Mouse (Mus musculus): ENCODE results near the gene Ccl22.

Gene Ccl22

DNA sequence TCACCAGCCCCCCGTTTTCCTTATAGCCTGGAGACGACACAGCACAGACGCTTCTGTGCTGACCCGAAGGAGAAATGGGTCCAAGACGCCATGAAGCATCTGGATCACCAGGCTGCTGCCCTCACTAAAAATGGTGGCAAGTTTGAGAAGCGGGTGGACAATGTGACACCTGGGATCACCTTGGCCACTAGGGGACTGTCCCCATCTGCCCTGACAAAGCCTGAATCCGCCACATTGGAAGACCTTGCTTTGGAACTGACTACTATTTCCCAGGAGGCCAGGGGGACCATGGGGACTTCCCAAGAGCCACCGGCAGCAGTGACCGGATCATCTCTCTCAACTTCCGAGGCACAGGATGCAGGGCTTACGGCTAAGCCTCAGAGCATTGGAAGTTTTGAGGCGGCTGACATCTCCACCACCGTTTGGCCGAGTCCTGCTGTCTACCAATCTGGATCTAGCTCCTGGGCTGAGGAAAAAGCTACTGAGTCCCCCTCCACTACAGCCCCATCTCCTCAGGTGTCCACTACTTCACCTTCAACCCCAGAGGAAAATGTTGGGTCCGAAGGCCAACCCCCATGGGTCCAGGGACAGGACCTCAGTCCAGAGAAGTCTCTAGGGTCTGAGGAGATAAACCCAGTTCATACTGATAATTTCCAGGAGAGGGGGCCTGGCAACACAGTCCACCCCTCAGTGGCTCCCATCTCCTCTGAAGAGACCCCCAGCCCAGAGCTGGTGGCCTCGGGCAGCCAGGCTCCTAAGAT, 34.3 kb downstream of the Ccl22 start:
- DNase-seq: no peak

DNA sequence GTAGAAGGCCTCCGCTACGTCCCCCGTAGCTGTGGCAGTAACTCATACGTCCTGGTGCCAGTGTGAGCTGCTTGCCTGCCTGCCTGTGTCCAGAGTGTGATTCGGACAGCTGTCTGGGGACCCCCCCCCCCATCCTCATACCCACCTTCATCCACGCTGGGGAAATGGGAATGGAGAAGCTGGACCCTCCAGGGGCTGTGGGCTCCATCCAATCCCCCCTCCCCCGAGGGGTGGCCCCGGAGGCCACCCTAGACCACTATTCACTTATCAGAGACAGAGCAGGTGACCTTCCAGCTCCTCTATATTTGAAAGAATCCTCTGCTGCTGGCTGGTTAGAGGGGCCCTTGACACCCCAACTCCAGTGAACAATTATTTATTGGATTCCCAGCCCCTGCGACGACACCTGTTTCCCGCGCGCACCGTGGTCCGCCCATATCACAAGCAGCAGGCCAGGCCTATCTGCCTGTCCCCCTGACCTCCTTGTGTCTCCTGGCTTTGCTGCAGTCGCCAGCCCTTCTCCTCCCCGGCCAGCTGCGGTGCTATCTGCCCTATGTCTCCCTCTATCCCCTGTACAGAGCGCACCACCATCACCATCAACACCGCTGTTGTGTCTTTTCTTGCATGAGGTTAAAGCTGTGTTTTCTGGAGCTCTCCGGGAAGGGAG, 35.2 kb downstream of the Ccl22 start:
- DNase-seq: no peak

DNA sequence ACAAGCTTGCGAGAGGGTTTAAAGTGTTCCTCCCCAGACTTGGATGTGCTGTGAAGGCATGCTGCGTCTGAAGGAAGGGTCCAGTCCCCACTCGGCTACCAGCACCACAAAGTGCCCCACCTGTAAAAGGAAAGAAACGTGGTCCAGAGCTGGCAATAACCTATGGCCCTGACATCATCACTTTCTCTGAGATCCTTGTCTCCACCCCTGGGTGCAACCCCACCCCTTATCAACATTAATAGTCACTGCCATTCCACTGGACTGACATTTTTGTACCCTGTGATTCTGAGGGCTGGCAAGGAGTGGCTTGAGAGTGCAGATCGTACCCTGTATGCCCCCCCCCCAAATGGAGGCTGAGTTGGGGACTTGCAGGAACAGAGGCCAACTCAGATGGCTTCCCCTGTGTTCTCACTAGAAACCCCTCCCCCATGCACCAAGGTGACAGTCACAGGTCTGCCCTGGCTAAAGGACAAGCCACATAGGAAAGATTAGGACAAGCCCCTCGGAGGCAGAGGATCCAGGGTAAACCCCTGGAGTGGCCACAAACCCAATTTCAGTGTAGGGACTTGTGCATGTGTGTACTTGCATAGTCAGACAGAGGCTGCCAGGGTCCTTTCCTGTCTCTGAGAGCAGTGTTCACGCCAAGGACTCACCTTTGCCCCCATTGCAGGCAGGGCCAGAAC, 35.9 kb downstream of the Ccl22 start:
- DNase-seq: no peak

DNA sequence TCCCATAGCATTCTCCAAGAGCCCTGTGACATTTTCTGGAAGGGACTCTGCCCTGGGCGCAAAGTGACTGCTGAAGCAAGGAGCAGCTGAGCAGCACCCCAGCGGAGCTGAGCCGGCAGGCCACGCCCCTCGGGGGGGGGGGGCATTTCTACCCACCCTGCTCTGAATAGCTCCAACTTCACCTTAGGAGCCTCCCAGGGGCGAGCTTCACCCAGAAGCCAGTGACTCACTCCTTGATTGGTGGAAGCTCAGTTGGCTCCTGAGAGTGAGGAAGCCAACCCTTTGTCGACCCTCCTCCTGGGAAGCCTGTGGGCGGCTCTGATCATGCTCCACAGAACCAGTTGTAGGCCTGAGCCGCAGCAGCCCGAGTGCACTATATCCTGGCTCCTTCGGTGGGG, 36.4 kb downstream of the Ccl22 start:
- no peak for DNase-seq

DNA sequence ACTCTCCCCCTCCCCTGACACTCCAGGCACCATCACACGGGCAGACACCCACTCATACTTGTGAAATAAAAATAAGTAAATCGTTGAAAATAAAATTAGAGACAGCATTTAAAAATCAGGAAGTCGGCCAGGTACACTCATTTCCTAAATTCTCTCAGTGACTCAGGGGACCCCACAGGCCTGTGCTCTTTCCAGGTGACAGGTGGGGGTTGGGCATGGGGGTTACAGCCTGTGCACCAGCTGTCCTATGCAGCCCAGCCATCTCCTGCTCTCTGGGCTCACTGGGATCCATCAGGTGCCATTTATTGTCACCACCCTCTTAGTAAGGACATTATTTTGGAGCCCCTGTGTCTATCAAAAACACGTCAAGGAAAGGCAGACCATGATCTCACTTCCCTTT, 38.5 kb downstream of the Ccl22 start:
- no peak for DNase-seq

DNA sequence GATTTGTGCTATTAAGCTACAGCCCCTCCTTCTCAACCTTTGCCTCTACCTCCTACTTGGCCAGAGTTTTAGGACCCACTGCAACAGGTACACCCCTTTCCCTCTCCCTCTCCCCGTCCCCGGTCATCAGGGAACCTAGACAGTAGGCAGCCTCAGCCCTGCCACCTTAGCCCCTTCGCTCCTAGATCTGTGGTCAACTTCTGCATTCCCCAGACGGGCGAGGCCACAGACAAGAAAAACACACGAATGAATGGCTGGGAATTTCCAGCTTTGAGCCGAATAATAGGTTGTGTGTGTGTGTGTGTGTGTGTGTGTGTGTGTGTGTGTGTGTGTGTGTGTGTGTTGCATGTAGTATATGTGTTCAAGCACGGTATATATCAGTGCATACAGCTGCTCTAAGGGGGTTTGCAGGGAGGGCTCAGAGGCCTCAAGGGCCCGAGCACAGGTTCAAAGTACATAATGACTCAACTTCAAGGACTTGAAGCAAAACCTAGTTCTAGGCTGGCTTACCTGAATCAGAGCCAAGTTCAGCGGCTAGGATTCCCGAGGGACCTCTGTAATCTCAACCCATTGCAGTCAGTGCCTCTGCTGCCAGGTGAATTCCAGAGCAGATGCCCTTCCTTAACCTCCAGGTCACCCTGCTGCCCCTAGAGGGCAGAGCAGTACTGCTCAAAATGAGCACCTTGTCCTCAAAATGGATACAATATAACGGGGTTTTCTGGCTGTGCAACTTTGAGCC, 40.0 kb downstream of the Ccl22 start:
- peak; percentile 67 for DNase-seq

DNA sequence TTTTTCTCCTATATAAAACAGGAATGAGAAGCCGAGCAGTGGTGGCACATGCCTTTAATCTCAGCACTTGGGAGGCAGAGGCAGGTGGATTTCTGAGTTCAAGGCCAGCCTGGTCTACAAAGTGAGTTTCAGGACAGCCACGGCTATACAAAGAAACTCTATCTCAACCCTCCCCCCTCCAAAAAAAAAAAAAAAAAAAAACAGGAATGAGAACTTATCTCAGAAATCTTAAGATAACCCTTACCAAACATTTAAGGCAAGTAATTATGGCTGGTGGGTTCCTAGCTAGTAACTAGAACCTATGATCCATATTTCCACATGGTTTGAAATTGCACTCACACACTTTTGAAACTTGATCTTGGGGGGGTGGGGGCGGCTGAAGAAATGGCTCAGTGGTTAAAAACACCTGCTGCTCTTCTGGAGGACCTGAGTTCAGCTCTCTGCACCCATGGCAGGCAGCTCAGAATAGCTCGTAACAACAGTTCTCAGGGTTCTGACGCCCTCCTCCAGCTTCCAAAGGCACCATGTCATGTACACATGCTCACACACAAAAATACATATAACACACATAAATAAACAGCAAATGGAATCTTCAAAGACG, 40.7 kb downstream of the Ccl22 start:
- DNase-seq: no peak

DNA sequence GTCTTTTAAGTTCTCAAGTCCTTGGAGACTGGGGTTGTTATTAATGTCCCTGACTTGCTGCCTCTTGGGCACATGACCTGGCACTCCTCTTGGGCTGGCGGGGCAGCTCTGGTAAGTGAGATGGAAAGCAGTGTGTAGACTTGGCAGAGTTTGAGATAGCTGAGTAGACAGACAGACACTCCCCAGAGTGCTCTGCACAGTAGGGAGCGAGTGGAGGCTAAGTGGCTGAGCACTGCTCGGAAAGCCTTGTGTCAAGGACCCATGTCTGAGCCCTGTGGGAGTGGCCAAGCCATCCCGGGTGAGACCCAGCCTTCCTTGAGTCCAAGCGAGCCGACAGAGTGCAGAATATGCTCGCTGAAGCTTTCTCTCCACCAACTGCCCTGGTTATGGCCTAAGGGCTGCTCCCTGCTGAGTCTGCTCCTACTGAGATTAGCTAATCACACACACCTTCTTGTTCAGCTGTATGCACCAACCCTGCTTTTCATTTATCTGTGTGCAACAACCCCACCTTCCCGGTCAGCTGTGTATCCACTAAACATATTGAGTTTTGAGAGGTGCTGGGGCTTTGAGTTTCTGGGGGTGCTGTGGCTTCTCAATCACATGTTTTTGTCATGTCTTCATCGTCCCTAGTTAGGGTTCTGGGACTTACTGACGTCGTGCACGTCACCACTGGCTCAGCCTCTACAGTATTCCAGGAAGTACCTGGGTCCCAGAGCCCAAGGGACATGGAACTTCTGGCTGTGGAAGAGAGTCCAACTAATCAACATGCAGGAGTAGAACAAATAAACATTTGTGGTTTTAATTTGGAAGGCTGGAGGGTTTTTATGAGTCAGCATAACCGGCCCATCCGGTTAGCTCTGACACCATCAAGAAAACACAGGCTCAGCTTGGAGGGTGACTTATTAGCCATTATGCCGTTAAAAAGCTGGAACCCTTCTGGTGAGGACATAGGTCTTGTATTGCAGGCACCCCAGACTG, 42.4 kb downstream of the Ccl22 start:
- DNase-seq: no peak

DNA sequence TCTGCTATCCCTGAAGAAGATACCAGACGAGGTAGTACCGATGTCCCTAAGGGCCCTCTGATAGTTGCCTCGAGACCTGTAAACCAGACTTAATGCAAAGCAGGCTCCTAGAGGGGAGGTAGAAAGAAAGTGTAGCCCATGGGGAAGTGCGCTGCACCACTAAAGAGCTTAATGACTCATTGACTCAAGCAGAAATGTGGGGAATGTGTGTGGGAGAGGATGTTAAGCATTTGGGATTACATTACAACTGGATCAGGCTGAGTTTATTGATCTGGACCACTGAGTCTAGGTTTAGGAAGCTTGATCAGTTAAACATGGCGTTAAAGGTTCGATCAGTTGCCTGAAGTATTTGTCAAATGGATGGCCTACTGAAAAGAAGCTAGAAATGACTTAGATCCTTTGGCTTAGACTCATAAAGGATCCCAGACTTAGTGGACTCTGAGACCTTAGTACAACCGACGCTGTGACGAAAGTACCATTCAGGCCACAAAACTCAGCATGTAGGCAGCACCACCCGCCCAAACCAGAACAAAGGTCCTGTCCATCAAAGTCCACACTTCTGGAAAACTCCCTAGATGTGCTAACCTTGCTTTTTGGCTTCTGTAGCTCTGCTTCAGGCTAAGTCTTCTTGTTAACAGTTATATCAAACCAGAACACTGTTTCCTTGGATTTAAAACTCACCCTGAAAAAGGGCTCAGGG, 44.0 kb downstream of the Ccl22 start:
- no peak for DNase-seq

DNA sequence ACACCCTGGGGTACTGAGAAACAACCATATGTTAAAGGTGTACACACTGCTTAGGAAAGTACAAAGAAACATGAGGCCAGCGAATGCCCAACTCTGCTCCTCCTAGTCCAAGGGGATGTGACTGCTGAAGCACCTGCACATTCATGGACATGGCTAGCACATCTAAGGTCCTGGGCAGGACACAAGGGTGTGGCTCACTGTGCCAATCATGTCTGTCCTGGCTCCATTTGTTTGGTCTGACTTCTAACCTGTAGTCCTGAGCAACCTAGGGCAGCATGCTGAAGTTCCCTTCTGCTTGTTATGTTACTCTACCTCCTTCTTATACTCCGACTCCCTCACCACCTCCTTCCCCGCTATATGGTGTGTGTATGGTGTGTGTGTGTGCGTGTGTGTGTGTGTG, 49.0 kb downstream of the Ccl22 start:
- no peak for DNase-seq

DNA sequence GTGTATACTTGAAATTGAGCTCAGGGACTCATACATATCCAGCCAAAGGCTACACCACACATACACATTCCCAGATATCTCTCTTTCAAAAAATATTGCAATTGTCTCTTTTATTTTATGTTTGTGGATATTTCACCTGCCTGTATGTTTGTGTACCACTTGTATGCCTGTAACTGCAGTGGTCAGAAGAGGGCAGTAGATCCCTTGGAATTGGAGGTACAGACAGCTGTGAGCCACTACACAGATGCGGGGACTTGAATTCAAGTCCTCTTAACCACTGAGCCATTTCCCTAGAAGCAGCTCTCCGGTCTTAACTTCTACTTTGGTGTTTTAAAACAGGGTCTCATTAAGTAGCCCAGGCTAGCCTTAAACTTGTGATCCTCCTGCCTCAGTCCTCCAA, 49.4 kb downstream of the Ccl22 start:
- no peak for DNase-seq

DNA sequence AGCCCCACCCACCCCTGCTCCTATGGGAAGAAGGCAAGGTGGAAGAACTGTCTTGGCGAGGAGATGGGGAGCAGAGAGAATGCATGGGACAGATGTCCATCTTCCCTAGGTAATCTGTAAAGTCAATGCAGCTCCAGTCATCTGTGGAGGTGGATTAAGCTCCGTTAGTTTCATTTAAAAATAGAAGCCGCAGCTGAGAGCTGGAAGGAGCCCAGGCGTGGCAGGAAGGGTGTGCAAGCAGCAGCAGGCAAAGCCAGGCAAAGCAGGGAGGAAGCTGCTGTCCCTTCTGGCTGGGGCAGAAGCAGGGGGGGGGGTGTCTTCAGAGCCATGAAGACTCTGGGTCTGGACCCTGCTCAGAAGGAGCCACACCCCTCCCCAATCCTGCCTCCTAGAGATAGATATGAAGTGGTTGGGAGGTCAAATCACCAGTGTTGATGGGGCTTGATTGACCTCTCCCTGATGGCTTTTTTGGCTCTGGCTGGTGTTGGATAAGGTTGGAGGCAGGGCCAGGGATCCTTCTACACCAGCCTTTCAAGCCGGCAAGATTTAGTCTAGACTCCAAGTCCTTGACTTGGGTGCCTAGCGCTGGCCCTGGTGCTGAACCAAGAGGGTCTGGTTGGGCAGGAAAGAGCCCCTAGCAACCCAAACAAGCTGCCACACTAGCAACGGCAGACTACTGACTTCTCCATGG, 55.0 kb downstream of the Ccl22 start:
- peak; percentile 66 for DNase-seq
